Mouse (Mus musculus) left cerebral cortex, adult 11 months (tissue): ENCODE results near the gene Gas2l3.

Source experiments
- DNase-seq: peaks from one replicate; pipeline ENCODE4 v3.0.0; 2022; ENCODE audit warnings: low spot score

Gene Gas2l3

DNA sequence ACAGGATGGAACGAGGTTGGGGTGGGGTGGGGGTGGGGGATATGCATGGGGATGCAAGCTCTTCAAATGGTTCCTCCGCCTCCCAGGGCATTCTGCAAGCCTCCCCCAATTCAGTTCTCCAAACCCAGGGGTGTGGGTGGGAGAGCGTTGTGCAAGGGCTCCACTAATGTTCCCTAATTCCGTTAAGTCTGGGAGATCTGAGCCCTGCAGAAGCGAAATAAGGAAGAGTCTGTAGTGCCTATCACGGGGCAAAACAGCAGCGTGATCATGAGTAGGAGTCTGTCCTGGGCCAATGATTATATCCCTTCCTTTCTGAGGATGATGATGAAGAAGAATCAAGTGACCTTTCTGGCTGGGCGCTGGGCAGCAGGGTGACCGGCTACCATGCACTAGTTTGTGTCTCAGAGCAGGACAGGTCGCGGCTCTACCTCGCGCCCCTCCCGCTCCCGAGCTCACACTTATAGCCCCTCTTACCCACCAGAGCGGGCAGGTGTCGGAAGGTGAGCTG lies 598 bp downstream of the Gas2l3 start:
- no peak for DNase-seq

- DNase-seq = no peak
Observed at GRCm38 (mm10) chr10:89442640-89443039, 1.1 kb downstream of the Gas2l3 start.

GRCm38 (mm10) chr10:89441961-89442360 lies 1.8 kb downstream of the Gas2l3 start:
- no peak for DNase-seq

DNA sequence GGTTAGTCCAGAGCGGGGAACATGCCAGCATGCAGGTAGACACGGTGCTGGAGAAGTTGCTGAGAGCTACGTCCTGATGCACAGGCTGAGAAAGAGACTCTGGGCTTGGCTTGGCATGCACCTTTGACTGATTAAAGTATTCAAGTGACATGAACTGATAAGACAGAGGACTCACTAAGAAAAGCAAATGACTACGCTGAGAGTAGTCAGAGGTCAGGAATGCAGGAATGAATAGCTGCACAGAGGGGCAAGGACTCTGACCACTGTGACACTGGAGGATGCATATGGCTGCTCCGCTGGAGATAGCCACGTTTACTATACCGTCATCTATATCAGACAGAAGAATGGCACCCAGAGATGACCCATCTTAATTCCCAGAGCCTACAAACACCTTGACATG lies 4.4 kb downstream of the Gas2l3 start:
- DNase-seq = no peak

DNA sequence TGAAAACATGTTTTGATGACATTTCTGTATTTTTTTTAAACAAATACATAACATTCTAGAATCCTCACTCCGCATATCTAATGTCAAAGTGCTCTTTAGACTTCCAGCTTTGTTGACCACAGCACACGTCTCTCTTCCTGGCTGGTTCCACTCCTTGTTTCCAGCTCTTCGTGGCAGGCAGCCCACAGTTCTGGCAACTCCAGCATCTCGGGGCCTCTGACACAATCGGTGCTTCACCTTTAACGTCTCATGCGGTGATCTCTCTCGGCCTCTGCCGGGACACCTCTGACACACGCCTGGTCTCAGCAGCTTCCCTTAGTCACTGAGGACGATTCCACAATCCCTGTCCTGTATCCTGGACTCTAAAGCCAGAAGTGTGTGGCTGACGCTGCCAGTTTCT lies 5.8 kb downstream of the Gas2l3 start:
- DNase-seq = no peak

DNA sequence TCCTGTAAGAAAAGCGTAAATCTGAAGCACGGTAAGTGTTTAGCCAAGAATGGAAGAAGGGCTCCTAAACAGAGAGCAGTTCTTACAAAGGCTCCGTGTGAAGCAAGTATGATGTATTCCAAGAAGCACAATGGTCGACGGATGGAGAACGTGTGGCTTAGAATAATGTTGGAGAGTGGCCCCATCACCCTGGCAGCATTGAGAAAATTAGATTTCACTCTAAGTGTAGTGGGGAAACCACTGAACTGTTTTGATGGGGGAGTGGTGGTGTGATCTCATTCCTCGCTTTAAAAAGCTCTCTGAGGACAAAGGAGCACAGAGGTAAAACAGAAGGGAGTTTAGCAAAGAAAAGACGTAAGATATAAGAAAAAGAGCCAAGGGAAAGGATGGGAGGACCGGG lies 6.3 kb downstream of the Gas2l3 start:
- DNase-seq = no peak

GRCm38 (mm10) chr10:89435920-89436319 lies 7.8 kb downstream of the Gas2l3 start:
- DNase-seq = no peak

- no peak for DNase-seq
Observed at GRCm38 (mm10) chr10:89435413-89435812, 8.4 kb downstream of the Gas2l3 start.

DNA sequence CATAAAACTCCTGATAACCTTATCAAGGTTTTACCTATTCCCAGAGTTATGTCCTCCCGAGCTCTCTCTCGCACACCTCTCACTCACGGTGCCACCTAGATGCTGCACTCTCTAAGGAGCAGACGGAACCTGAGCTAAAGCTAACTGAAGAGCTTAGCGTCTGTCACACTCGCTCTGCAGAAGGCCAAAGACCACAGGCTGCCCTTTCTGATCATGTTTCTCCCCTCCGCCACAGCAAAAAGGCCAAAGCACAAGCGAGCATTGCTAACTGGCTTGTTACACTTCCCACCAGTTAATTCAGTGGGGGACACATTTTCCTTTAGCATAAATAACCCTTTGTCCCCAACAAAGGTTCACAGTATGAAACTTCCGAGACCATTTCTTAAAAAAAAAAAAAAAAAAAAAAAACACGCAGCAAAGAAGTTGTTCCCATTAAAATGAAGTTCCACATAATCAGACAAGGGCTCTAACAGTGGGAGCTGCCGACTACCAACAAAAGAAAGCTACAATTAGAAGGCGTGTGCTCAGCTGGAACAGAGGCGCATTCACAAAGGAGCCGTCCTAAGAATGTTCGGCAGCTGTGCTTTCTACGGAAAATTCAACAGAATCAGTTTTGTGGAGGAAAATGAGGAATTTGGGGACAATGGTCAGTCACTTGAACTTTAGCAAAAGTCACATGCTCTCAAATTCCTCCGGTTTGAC lies 9.1 kb downstream of the Gas2l3 start:
- DNase-seq = no peak

DNA sequence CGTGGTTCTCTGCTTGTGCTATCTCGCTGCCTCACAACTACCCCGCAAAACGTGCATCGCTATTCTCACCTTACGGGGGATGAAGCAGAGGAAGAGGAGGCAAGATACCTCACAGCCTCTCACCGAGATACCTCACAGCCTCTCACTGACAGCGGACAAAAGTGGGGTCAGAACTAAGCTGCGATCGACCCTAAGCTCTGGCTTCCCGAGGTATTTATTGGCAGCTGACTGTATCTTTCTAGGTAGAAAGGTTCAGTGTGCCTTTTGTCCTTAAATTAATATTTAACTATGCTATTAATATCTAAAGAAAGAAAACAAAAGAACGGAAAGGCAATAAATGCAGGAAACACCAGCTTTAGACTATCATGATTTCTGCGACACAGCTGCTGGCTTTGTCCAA lies 11.0 kb downstream of the Gas2l3 start:
- DNase-seq = no peak

GRCm38 (mm10) chr10:89430751-89431150 lies 13.0 kb downstream of the Gas2l3 start:
- DNase-seq = no peak

DNA sequence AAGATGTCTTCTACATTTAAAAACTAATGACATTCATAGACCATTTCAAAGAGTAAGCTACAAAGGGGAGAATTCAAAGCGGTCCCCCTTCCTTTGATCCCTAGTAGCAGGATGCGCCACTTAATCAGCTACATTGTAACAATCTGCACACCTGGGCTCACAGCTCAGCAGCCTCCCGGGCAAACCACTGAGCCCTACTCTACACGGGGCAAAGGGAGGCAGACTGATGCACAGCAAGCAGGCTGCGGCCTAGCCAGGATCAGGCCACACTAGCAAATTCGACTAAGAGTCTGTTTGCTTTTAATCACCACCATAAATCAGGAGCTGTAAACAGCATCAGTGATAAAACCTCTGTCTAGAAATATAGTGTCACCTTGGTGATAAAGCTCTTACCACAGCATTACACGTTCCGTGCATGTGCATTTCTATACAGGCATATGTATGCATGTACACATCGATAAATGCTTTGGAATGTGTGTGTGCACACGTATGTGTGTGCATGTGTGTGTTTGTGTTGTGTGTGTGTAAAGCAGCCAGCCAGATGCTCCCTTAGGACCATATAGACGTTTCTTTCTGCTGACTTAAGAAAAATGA lies 18.9 kb downstream of the Gas2l3 start:
- no peak for DNase-seq

DNA sequence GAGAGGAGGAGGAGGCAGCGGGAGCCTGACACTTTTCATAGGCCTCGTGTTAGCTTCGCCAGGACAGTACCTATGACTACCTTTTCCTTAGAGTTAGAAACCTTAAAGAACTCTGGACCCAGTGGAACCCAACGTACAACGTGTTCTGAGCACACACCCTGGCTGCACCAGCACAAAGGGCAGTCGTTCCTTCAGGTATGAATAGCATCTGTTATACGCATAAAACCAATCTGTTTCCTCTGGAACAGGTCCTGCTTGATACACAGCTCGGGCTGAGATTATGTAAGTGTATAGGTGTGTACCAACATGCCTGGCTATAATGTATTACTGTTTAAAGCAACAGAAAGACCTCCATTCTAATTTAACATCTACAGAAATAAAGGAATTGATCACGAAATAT lies 19.6 kb downstream of the Gas2l3 start:
- no peak for DNase-seq

GRCm38 (mm10) chr10:89423164-89423778 lies 20.5 kb downstream of the Gas2l3 start:
- no peak for DNase-seq

DNA sequence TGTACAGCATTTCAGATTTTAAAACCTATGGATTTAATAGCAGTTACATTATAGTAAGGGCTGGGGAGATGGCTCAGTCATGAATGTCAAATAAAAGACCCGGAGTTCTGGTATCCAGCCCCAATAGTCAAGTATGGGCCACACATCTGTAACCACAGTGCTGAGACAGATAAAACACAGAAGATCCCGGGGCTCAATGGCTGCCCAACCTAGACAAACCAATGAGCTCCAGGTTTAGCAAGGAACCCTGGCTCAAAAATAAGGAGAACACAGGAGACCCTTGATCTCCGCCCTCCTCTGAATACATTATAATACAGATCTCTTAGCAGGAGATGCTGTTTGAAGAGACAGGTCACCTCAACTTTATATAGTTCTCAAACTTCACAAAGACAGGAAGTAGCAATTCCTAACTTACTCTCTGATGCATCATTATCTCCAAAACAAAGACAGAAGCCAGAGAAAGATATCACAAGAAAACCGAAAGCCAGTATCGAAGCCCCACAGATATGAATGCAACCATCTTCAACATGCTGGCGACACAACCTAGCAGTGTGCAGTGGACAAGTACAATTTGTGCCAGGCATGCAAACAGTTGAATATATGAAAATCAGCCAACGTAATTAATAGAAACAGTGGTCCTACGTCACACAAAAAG lies 21.1 kb downstream of the Gas2l3 start:
- no peak for DNase-seq

- no peak for DNase-seq
Observed at GRCm38 (mm10) chr10:89417966-89418365, 25.8 kb downstream of the Gas2l3 start.

- DNase-seq = no peak
Observed at GRCm38 (mm10) chr10:89415478-89415877, 28.3 kb downstream of the Gas2l3 start.

GRCm38 (mm10) chr10:89407551-89407950 lies 36.2 kb downstream of the Gas2l3 start:
- no peak for DNase-seq

- DNase-seq = no peak
Observed at GRCm38 (mm10) chr10:89406733-89407484, 36.9 kb downstream of the Gas2l3 start.

DNA sequence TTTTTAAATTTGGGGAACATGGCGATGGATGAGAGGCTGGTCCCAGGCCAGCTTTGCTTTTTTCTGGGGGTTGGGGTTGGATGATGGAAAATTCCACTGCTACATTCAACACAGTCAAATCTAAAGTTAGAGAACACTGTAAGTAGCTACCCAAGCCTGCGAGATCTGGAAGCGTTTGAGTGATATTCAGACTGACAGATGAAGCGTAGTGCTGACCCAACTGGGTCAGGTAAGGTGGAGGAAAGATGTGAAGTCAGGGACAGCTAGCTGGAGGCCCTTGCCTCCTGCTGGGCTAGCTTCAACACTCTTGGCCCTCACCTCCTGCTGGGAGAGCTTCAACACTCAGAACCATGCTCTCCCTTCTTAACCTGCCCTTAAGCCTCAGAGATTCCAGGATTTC lies 38.8 kb downstream of the Gas2l3 start:
- no peak for DNase-seq

- no peak for DNase-seq
Observed at GRCm38 (mm10) chr10:89400674-89401336, 43.0 kb downstream of the Gas2l3 start.

GRCm38 (mm10) chr10:89395823-89396222 lies 47.9 kb downstream of the Gas2l3 start:
- peak; percentile 5 for DNase-seq
